Mouse (Mus musculus) thymus, adult 18-20 months (tissue): ENCODE results near the gene Fam126a.
"Not testable (repeated sequence)": the region's sequence is repeated elsewhere in the genome, so short reads cannot be mapped to it uniquely, and the experiment has no call there.

Source experiments
- DNase-seq, 2 experiments: peaks; one replicate each; pipeline ENCODE4 v3.0.0; 2022; ENCODE audit warnings: mixed read lengths in 2 of 2

The Fam126a gene

GRCm38 (mm10) chr5:23893864-23894771 lies 136.4 kb downstream of the Fam126a start:
- DNase-seq: no peak

GRCm38 (mm10) chr5:23893156-23893863 lies 137.2 kb downstream of the Fam126a start:
- DNase-seq: no peak

- DNase-seq: no peak
These were observed 139.8 kb downstream of the Fam126a start for GRCm38 (mm10) chr5:23890734-23891133.

GRCm38 (mm10) chr5:23889461-23889860 lies 141.0 kb downstream of the Fam126a start:
- DNase-seq: no peak

- DNase-seq: no peak
These were observed 143.4 kb downstream of the Fam126a start for GRCm38 (mm10) chr5:23887111-23887510.

- peak in 1 of 2 experiments; percentile 6 for DNase-seq
These were observed 156.0 kb downstream of the Fam126a start for GRCm38 (mm10) chr5:23874457-23874856.

- DNase-seq: no peak
These were observed 157.9 kb downstream of the Fam126a start for GRCm38 (mm10) chr5:23872586-23872985.

GRCm38 (mm10) chr5:23871323-23871722 lies 159.2 kb downstream of the Fam126a start:
- not testable (repeated sequence) for DNase-seq

- DNase-seq: no peak
These were observed 164.5 kb downstream of the Fam126a start for GRCm38 (mm10) chr5:23865941-23866340.
